8 mouse cellular contexts compared by ENCODE assay signal in genomic region chr9:119002267-119002666, GRCm38 (mm10). TPM values are rescaled to one million over a fixed set of nuclear protein-coding genes. Genes with fewer than 3 reads are reported as not detected.
DNase-seq lines count a peak whose midpoint lies in the region; ATAC-seq lines count a peak whose summit lies in the region.

No protein-coding gene starts in this region.

- no peak overlapping the region for H3K9ac ChIP-seq in kidney, embryonic 15.5 days
- no peak overlapping the region; the same call in 1 of the 2 replicates for H3K9ac ChIP-seq in lung, embryonic 15.5 days
- H3K9ac ChIP-seq in hindbrain, embryonic 11.5 days (ENCODE audit: low read depth, low read length) = no peak overlapping the region
- no peak overlapping the region for H3K9ac ChIP-seq in midbrain, embryonic 15.5 days

- H3K27me3 ChIP-seq in kidney, embryonic 15.5 days = no peaks in the 10 kb centered on the region
- no peaks in the 10 kb centered on the region for H3K27me3 ChIP-seq in lung, embryonic 15.5 days
- H3K27me3 ChIP-seq in hindbrain, embryonic 11.5 days (ENCODE audit: control insufficient read depth, insufficient read depth, low read length) = no peaks in the 10 kb centered on the region
- H3K27me3 ChIP-seq in midbrain, embryonic 15.5 days (replicated peaks) = no peaks in the 10 kb centered on the region

- no peak overlapping the region for H3K4me3 ChIP-seq in kidney, embryonic 15.5 days (replicated peaks)
- no peak overlapping the region for H3K4me3 ChIP-seq in lung, embryonic 15.5 days
- no peak overlapping the region for H3K4me3 ChIP-seq in hindbrain, embryonic 11.5 days (ENCODE audit: low read depth, low read length)
- H3K4me3 ChIP-seq in midbrain, embryonic 15.5 days = no peak overlapping the region

- ATAC-seq in granulocyte monocyte progenitor cell, adult 5-6 weeks (replicated peaks; ENCODE audit: poor library complexity, severe bottlenecking) = peak; percentile 67
- ATAC-seq in kidney, embryonic 15.5 days (replicated peaks; ENCODE audit: low FRiP score) = peak; percentile 41; the same call in 1 of the 2 replicates
- peak; percentile 78 for ATAC-seq in lung, embryonic 15.5 days (ENCODE audit: borderline replicate concordance, extremely low read depth, low FRiP score, low TSS enrichment)
- no peak for ATAC-seq in hindbrain, embryonic 11.5 days (ENCODE audit: low FRiP score)
- no peak for ATAC-seq in midbrain, embryonic 15.5 days (replicated peaks)
- ATAC-seq in CD4-positive, CD25-positive, alpha-beta regulatory T cell, adult 4 months = no peak
- ATAC-seq in cerebellum, adult (ENCODE audit: insufficient number of reproducible peaks, low FRiP score, low TSS enrichment) = no peak

- H3K27ac ChIP-seq in kidney, embryonic 15.5 days = peak overlapping the region; percentile 79
- peak overlapping the region; percentile 86 for H3K27ac ChIP-seq in lung, embryonic 15.5 days
- H3K27ac ChIP-seq in hindbrain, embryonic 11.5 days (ENCODE audit: low read depth, low read length) = no peak overlapping the region
- H3K27ac ChIP-seq in midbrain, embryonic 15.5 days = no peak overlapping the region

- H3K9me3 ChIP-seq in kidney, embryonic 15.5 days (replicated peaks) = no peaks in the 10 kb centered on the region
- no peaks in the 10 kb centered on the region for H3K9me3 ChIP-seq in lung, embryonic 15.5 days
- H3K9me3 ChIP-seq in hindbrain, embryonic 11.5 days (ENCODE audit: control insufficient read depth, low read length) = no peaks in the 10 kb centered on the region
- H3K9me3 ChIP-seq in midbrain, embryonic 15.5 days = no peaks in the 10 kb centered on the region

- WGBS in kidney, embryonic 15.5 days = 51% methylated on average over 17 of the region's 17 CpGs
- 7% methylated on average over 17 of the region's 17 CpGs for WGBS in lung, embryonic 15.5 days
- 83% methylated on average over 17 of the region's 17 CpGs for WGBS in hindbrain, embryonic 11.5 days
- 88% methylated on average over 17 of the region's 17 CpGs for WGBS in midbrain, embryonic 15.5 days

- no peak overlapping the region for H3K4me2 ChIP-seq in kidney, embryonic 15.5 days
- peak overlapping the region; percentile 34 for H3K4me2 ChIP-seq in lung, embryonic 15.5 days
- H3K4me2 ChIP-seq in hindbrain, embryonic 11.5 days (replicated peaks; ENCODE audit: low read depth, low read length) = no peak overlapping the region
- H3K4me2 ChIP-seq in midbrain, embryonic 15.5 days = no peak overlapping the region

- H3K4me1 ChIP-seq in kidney, embryonic 15.5 days = peaks cover 51% of the 10 kb centered on the region
- peaks cover 66% of the 10 kb centered on the region for H3K4me1 ChIP-seq in lung, embryonic 15.5 days
- 0 out of 2 replicates have a peak, but pooled peaks cover 2% of the 10 kb centered on the region for H3K4me1 ChIP-seq in hindbrain, embryonic 11.5 days (replicated peaks; ENCODE audit: control insufficient read depth, insufficient read depth, low read length)
- H3K4me1 ChIP-seq in midbrain, embryonic 15.5 days = 0 out of 2 replicates have a peak, but pooled peaks cover 3% of the 10 kb centered on the region

- peaks cover 6% of the 10 kb centered on the region for H3K36me3 ChIP-seq in kidney, embryonic 15.5 days
- no peaks in the 10 kb centered on the region for H3K36me3 ChIP-seq in lung, embryonic 15.5 days
- no peaks in the 10 kb centered on the region for H3K36me3 ChIP-seq in hindbrain, embryonic 11.5 days (ENCODE audit: control insufficient read depth, insufficient read depth, low read length)
- no peaks in the 10 kb centered on the region for H3K36me3 ChIP-seq in midbrain, embryonic 15.5 days (replicated peaks)

- DNase-seq in NIH3T3 (ENCODE audit: low read depth) = peak; percentile 83
- DNase-seq in hindbrain, embryonic 11.5 days (ENCODE audit: low spot score) = no peak

RNA-seq across cellular contexts. Expression of gene Vill, which starts 50.3 kb away (rescaled TPM):
- total RNA-seq in granulocyte monocyte progenitor cell, adult 5-6 weeks (2014; fragmentation: Nextera tagmentation) = 33.5 and 42.4 TPM in 2 replicates
- 23.7 and 34.9 TPM in 2 replicates for total RNA-seq in granulocyte monocyte progenitor cell, adult 5-6 weeks (2017)
- polyA plus RNA-seq in kidney, embryonic 15.5 days (2015; fragmentation: Nextera tagmentation; extraction: Ambion mirVana) = 36.4 and 46.2 TPM in 2 replicates
- 39.4 and 40.2 TPM in 2 replicates for polyA plus RNA-seq in lung, embryonic 15.5 days (2015; fragmentation: Nextera tagmentation; extraction: Ambion mirVana)
- 7.5 and 8.8 TPM in 2 replicates for polyA plus RNA-seq in hindbrain, embryonic 11.5 days (2014; fragmentation: Nextera tagmentation; extraction: Ambion mirVana)
- polyA plus RNA-seq in midbrain, embryonic 15.5 days (2015; fragmentation: Nextera tagmentation; extraction: Ambion mirVana) = 3.0 and 3.6 TPM in 2 replicates
- 10 to 100 TPM; 19.6 to 28.1 TPM for polyA plus RNA-seq in CD4-positive, CD25-positive, alpha-beta regulatory T cell, adult 4 months (2017; shearing (Covaris generic))

Comparison
In these comparisons a context has a peak if more than half of its experiments do, and no peak if none do; other contexts are left out.
1. ATAC-seq: peak in granulocyte monocyte progenitor cell, adult 5-6 weeks (single experiment), kidney, embryonic 15.5 days (single experiment) and lung, embryonic 15.5 days (single experiment); none in hindbrain, embryonic 11.5 days (single experiment), midbrain, embryonic 15.5 days (single experiment), CD4-positive, CD25-positive, alpha-beta regulatory T cell, adult 4 months (single experiment) and cerebellum, adult (single experiment).
2. H3K27ac ChIP-seq: peak in kidney, embryonic 15.5 days (single experiment) and lung, embryonic 15.5 days (single experiment); none in hindbrain, embryonic 11.5 days (single experiment) and midbrain, embryonic 15.5 days (single experiment).